Mouse (Mus musculus): ENCODE results near the gene Pias3.
A peak's percentile ranks its signal among the peaks of the same experiment; 100 is the strongest.
"Not testable (repeated sequence)": the region's sequence is repeated elsewhere in the genome, so short reads cannot be mapped to it uniquely, and the experiment has no call there.

Pias3 gene

DNA sequence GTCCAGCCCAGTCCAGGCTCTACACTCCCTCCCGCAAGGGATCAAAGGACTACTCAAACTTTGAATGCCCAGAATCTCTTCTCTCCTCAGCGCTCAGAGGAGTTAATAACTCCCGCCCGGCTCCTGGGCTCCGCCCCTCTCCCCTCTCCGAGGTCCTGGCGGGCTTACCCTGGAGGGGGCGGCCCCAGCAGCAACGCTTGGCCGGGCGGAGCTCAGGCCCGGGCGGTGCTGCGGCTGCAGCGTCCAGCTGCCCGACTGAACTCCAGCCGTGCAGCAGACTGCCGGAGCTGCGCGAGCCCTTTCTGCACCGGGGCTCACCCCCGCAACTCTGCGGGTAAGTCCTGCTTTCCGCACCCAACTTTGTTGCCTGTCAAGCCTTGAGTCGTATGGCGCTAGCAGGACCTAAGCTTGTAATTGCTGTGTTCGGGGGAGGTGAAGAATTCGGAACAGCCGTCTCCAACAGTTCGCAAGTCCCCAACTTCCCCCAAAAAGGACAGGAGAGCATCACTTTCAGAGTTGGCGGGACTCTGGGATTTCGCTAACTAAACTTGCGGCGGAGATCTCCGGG, at the start of gene Pias3:
Gene Pias3, plus strand, starts transcription at position 187 of the 568 bp plus-strand sequence.
- peak; percentile 53 for DNase-seq (ENCODE audit: low read depth)

DNA sequence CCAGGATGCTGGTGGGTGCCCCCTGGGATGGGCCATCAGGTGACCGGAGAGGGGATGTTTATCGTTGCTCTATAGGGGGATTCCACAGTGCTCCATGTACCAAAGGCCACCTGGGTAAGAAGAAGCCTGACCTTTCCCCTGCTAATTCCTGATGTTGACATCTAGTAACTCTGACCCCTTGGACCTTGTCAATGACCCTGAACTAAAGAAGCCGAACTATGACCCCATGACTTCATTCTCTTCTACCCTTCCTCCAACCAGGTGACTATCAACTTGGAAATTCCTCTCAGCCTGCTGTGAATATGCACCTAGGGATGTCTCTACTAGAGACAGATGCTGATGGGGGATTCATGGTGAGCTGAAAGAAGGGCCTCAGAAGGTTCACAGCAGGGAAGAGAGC, 48.8 kb upstream of the Pias3 start:
- DNase-seq (ENCODE audit: low read depth): no peak

DNA sequence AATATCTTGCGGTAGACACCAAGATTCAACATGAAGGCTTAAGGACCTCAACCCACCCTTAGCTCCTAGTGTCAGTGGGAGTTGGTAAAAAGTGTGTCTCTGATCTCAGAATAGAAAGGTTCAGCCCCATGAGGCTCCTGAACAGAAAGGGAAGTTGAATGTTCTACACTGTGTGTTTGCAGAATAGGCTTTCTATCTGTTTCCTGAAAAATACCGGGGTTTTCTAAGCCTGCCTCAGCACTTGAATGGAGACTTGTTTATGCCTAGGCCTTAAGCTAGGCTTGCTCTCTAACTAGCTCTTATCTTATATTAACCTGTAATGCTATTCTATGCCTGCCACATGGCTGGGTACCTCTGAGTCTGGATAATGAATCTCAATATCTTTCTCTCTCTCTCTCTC, 35.3 kb upstream of the Pias3 start:
- DNase-seq (ENCODE audit: low read depth): no peak

DNA sequence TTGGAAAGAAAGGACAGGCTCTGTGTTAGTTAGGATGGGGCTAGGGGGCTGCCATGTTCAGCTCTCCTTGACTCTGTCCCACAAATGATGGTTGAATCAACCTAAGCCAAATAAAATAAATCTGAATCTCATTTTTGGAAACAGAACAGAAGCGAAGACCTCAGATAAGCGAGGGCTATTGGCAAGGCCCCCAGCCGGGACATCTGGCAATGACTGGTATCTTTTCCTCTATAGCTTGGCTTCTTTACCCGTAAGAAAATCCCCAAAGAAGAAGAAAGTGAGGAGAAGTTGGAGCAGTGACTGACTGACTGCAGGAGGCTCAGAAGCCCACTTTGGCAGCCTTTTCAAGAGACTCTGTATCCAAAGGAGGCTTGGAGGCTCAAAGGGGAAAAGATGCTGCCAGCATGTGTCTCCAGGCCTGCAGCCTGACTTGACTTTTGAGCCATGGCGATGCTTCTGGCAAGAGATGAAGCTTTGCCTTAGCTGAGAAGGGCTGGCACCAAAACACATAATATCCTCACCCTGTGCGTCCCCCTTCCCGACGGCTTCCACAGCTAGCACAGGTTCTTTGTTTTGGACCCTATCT, 33.4 kb upstream of the Pias3 start:
- DNase-seq (ENCODE audit: low read depth): no peak

DNA sequence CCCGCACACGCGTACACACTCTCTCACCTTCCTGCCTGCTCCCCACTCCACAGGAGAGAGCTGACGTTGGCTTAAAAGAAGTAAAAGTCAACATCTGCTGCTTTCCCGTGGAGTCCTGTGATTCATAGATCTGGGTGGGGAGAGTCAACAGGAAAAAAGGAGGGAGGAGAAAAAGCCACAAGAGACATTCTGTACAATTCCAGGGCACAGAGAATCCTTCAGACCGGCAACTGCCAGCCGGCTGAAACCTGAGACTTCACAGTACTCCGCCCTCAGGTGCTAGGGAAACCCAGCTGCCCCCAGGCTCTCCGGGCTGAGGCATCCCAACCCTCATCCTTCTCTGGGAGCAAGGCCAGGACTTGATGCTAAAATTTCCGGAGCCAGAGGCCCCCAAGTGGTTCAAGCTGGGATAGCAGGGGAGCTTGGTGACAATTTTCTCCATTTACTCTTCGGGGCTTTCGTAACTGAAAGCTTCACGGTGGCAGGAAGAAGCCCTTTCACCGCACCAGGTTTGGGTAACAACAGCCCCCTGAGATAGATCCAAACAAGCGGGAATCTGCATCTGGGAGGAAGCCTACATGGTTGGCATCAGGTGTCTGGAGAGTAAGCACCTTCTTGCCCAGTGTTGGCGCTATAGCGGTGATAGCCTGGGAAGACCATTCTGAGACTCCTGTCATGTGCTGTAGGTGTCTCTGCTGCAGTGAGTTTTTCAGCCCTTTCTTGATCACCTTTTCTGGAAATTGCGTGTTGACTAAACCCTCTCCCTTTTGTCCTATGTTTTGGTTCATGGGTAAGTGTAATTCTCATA, 32.5 kb upstream of the Pias3 start:
- DNase-seq (ENCODE audit: low read depth): peak; percentile 90

DNA sequence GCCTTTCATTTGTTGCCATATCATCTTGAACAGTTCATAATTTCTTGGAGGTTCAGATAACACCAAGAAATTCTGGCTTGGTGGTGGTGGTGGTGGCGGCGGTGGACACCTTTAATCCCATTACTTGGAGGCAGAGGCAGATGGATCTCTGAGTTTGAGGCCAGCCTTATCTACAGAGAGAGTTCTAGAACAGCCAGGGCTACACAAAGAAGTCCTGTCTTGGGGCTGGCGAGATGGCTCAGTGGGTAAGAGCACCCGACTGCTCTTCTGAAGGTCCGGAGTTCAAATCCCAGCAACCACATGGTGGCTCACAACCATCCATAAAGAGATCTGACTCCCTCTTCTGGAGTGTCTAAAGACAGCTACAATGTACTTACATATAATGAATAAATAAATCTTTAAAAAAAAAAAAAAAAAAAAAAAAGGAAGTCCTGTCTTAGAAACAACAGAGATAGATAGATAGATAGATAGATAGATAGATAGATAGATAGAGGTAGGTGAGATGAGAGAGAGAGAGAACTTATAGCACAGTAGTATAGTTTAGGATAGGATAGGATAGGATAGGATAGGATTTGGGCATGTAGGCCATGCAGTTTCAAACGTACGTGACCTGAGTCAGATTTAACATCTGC, 30.3 kb upstream of the Pias3 start:
- not testable (repeated sequence) for DNase-seq (ENCODE audit: low read depth)

DNA sequence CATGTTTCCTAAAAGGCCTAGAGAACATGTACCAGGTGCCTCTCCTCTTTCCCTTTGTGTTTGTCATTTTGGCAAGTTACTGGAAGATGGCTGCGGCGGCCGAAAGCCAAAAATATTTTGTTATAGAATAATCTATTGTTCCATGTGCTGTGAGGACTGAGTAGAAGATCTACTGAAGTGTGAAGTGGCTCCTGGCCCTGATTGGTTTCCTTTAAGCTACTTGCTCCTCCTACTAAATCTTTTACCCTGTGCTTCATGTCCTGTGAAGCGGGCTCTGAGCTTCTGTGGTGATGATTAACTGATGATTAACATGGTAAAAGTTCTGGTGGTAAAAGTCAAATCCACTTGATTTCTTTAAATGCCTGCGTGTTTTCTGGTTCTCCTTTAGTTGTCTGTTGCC, 29.3 kb upstream of the Pias3 start:
- no peak for DNase-seq (ENCODE audit: low read depth)

DNA sequence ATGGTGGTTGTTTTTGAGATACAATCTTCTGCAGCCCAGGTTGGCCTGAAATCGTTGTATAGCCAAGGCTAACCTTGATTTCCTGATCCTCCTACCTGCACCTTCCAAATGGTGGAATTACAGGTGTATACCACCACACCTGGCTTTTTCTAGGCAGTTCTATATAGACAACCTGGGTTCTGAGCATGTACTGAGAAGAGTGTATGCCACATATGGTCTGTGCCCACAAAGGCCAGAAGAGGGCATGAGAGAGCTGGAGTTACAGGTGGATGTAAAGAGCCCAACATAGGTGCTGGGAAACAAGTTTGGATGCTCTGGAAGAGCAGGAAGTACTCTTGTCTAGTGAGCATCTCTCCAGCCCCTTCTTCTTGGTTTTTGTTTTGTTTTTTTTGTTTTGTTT, 28.9 kb upstream of the Pias3 start:
- DNase-seq (ENCODE audit: low read depth): no peak

DNA sequence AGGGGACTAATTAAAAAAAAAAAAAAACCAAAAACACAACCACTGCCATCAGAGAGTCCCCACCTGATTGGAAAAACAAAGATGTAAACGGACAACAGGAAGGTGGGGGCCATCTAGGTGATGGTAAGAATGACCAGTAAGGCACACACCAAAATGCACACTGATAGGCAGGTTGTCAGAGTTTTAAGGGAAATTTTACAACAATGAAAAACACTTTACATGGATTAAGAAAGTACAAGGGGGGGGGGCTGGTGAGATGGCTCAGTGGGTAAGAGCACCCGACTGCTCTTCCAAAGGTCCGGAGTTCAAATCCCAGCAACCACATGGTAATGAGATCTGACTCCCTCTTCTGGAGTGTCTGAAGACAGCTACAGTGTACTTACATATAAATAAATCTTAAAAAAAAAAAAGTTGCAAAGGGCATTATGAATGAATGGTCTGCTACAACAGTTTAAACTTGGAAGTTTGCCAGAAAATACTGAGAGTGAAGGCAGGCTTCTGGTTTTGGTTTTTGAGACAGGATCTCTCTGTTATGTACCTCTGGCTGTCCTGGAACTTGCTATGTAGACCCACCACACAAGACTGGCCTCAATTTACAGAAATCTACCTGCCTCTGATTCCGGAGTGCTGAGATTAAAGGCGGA, 27.6 kb upstream of the Pias3 start:
- no peak for DNase-seq (ENCODE audit: low read depth)

DNA sequence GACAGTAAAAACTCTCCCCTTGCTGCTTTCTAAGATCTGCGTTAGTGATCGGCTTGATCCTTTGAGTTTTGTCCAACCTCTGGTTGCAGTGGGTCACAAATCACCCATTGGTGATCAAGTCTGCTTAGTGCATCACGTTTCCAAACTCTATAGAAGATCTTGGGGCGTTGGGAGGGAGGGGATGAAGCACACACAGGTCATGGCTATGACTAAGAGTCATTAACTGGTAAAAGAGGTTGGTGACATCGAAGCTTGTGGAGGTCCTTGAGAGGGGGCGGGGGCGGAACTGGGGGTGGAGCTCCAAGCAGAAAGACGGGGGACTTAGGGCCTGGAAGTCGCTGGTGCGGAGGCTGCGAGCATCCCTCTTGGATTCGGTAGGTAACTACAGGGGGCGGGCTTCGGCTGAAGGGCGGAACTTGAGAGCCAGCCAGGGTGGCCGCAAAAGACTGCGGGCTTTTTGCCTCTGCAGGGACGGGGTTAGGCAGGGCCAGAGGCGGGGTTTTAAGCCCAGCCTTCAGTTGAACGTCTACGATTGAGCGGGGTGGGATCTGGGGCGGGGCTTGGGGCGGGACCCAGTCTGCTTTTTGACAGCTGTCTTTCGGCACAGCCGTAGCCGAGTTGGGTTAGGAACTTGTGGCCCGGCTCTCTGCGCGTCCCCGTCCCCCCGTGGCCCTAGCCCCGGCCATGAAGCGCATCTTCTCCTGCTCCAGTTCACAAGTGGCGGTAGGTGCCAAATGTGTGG, 26.3 kb upstream of the Pias3 start, which contains the start of gene Ankrd35:
Gene Ankrd35, plus strand, starts transcription at position 405 of the 742 bp plus-strand sequence.
- DNase-seq (ENCODE audit: low read depth): peak; percentile 77

DNA sequence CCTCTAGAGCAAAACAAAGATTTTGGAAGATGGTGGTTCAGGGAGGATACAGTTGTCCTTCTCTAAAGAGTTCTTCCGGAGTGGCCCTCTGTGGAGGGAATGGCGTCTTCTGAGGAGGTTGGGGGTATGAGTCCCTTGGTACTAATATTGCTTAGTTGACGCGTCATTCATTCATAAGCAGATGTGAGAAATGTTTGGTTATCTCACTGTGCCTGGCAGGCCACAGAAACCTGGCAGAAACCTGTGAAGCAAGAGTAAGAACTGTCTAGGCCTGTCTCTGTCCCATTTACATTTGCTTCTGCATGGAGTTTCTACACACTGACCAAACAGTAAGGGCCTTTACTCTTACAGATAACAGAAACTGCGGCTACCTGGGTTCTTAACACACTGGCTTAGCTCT, 24.7 kb upstream of the Pias3 start:
- no peak for DNase-seq (ENCODE audit: low read depth)

DNA sequence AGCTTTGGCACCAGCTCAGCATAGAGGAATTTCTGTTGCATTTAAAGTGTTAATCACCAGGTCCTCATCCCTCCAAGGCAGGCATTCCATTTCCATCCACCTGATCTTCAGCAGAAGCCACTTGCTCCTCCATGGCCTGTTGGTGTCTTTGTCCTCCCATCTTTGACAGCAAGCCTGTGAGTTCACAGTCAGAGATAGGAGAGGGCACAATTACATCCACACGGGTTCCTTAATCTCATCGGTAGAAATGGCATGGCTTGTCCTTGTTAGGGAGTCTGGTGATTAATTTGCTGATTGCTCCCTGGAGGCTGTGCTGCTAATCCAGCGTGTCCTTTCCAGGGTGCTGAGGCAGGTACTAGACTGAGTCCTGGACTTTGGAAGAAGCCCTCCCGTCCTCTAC, 22.7 kb upstream of the Pias3 start:
- no peak for DNase-seq (ENCODE audit: low read depth)

DNA sequence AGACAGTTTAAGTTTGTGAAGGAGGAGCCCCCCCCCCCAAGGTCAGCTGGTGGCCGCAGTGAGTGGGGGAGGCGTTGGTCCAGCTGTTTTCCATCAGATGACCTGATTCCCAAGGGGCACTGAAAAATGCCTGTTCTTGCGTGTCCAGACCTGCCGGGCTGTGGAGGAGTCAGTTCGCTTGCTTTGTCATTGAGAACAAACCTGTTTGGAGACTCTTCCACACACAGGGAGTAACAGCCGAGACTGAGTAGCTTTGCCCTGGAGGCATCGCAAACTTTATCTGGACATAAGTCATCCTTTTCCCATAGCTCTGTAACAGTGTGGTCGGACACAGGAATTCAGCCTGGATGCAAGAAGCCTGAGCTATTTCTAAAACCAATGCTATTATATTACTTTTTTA, 21.7 kb upstream of the Pias3 start:
- DNase-seq (ENCODE audit: low read depth): no peak

DNA sequence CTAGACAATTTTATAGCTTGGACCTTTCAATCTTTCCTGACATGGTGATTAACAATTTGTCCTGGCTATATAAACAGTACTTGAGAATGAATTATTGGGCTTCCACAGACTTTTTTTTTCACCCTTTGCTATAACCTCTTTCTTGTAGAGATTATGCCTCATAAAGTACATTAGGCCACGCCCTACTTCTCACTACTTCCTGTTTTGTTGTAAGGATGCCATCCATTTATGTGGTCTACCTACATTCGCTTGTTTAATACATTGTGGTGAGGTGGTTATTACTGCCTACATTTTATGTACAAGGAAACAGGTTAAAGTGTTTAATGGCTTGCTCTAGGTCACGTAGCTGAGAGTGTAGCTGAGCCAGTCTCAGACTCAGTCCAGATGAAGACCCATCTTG, 21.0 kb upstream of the Pias3 start:
- no peak for DNase-seq (ENCODE audit: low read depth)

DNA sequence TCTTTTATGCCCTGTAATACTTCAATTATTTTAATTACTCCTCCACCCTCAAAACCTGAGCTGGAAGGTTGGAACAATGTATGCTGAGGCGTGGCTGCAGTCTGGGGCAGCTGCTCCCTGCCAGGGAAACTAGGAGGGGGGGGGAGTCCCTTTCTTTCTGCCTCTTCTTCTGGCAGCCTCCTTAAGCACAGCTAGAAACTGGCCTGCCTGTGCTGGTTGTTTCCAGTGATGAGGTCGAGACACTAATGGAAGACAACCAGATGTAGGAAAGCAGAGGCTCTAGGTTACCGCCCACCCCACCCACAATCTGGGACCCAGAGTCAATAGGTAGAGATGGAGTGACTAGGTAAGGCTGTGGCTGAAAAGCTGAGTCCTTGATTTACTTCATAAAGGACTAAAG, 20.5 kb upstream of the Pias3 start:
- DNase-seq (ENCODE audit: low read depth): no peak

DNA sequence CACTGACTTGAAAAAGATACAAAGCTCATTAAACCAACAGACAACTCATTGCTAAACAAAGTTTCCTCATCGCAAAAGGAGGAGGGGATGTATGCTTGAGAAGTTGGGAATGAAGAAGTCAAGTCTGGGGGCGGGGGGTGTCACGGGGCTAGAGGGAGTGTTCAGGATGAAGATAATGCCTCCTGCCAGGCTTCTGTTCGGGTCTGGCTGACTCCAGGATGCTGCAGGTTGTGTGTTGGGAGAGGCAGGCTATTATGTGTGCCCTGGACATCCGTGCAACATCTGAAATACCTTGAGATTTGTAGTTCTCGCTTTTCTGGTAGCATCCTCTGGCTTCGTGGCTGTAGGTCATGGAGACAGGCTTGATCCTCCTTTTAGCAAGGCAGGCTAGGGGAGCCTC, 17.7 kb upstream of the Pias3 start:
- no peak for DNase-seq (ENCODE audit: low read depth)

DNA sequence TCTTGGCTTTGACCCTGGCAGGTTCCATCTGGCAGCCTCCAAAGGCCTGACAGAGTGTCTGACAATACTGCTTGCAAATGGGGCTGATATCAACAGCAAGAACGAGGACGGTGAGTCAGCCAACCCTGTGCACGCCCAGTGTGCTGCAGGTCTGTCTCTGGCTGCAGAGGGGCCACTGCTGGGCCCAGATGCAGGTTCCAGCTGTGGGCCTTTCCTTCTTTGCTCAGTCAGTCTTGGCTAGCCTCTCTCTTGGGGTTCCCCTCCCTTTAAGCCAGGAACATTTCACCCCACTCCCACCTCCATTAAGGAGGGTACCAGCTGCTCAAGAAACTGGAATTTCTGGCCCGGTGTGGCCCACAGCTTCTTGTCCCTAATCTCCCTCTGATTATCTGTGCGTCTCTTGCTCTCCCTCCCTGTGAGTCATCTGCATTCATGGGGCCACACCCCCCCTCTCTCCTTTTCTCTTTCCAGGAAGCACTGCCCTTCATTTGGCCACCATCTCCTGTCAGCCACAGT, 17.0 kb upstream of the Pias3 start:
- no peak for DNase-seq (ENCODE audit: low read depth)

DNA sequence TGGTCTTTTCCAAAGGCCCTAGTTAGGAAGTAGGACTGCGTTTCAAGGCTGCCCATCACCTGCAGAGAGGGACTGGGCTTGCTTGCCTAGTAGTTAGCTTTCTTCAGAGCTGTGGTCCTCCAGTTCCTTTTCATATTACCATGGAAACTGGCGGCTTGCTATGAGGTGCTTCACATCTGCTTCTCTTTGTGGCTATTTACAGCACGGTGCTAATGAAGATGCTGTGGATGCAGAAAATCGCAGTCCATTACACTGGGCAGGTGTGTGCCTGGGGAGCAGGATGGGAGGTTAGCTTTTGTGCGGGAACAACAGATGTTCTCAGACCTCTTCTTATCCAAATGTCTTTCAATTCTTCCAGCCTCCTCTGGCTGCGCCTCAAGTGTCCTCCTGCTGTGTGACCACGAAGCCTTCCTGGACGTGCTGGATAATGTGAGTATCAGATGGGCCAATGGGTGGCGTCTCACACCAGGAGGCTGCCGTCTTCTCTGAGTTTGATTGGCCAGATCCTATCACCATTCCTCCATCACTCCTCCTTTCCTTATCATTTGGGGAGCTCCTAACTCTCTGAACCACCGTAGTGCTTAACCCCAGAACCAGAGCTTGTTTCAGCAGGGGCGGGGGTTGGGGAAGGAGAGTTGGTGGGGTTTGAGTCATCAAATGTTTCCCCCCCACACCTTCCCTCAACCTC, 15.8 kb upstream of the Pias3 start:
- no peak for DNase-seq (ENCODE audit: low read depth)

DNA sequence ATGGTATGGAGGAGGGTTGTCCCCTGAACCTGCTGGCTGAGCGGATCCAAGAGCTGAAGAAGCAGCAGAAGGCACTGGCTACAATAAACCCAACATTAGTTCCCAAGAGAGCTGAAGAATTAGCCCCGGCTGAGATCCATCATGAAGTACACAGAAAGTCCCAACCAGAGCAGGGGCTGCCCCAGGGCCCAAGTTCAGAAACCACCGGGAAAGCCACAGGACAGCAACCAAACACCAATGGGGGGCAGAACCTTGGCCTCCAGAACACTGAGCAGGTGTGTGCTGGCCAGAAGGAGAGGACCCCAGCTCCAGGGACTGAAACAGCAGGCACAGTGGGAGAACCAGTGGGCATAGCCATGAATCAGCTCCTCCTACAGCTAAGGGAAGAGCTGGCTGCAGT, 12.7 kb upstream of the Pias3 start:
- DNase-seq (ENCODE audit: low read depth): no peak

DNA sequence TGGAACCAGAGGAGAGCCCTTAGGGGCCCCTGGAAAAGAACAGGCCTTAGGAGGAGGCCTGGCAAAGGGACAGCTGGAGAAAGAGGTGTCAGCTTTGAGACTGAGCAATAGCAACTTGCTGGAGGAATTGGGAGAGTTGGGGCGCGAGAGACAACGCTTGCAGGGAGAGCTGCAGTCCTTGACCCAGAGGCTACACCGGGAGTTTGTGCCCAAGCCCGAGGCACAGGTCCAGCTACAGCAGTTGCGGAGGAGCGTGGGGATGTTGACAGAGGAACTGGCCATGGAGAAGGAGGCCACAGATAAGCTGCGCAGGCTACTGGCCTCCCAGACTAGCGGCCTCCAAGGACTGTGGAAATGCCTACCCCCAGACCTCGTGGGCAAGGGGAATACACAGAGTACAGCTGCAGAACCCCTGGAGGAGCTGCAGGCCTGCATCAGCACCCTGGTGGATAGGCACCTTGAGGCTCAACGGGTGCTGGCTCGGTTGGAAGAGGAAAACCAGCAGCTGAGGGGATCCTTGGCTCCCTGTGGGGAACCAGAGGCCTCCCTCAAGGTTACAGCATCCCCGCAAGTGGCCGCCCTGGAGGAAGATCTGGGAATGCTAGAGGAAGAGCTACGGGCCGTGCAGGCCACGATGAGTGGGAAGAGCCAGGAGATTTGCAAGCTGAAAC, 11.9 kb upstream of the Pias3 start:
- DNase-seq (ENCODE audit: low read depth): no peak

DNA sequence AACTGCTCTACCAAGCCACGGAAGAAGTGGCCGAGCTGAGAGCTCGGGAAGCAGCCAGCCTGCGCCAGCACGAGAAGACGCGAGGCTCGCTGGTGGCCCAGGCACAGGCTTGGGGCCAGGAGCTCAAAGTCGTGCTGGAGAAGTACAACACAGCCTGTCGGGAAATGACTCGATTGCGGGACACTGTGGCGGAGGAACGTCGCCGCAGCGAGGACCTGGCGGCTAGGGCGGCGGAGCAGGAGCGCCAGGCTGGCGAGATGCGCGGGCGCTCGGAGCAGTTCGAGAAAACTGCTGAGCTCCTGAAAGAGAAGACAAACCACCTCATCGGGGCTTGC, 11.4 kb upstream of the Pias3 start:
- no peak for DNase-seq (ENCODE audit: low read depth)
